Mouse (Mus musculus): ENCODE data around the gene Dennd1b.

Gene Dennd1b

GRCm38 (mm10) chr1:139015118-139015788, 52.0 kb downstream of the Dennd1b start:
- DNase-seq (ENCODE audit: low spot score): no peak

GRCm38 (mm10) chr1:139021298-139021697, 58.1 kb downstream of the Dennd1b start:
- DNase-seq (ENCODE audit: low spot score): no peak

GRCm38 (mm10) chr1:139025882-139026645, 62.8 kb downstream of the Dennd1b start:
- no peak for DNase-seq (ENCODE audit: low spot score)

- DNase-seq (ENCODE audit: low spot score): no peak
Measured at GRCm38 (mm10) chr1:139029521-139029920, 66.3 kb downstream of the Dennd1b start.

- DNase-seq (ENCODE audit: low spot score): no peak
Measured at GRCm38 (mm10) chr1:139032411-139032810, 69.2 kb downstream of the Dennd1b start.

- DNase-seq (ENCODE audit: low spot score): no peak
Measured at GRCm38 (mm10) chr1:139035141-139035540, 71.9 kb downstream of the Dennd1b start.

GRCm38 (mm10) chr1:139036302-139036701, 73.1 kb downstream of the Dennd1b start:
- no peak for DNase-seq (ENCODE audit: low spot score)

GRCm38 (mm10) chr1:139036768-139037507, 73.7 kb downstream of the Dennd1b start:
- DNase-seq (ENCODE audit: low spot score): no peak

- no peak for DNase-seq (ENCODE audit: low spot score)
Measured at GRCm38 (mm10) chr1:139038074-139038473, 74.8 kb downstream of the Dennd1b start.

GRCm38 (mm10) chr1:139038620-139039019, 75.4 kb downstream of the Dennd1b start:
- DNase-seq (ENCODE audit: low spot score): no peak

- DNase-seq (ENCODE audit: low spot score): no peak
Measured at GRCm38 (mm10) chr1:139039529-139040230, 76.4 kb downstream of the Dennd1b start.

GRCm38 (mm10) chr1:139049075-139049474, 85.8 kb downstream of the Dennd1b start:
- no peak for DNase-seq (ENCODE audit: low spot score)

- DNase-seq (ENCODE audit: low spot score): no peak
Measured at GRCm38 (mm10) chr1:139049881-139050472, 86.7 kb downstream of the Dennd1b start.

GRCm38 (mm10) chr1:139053003-139053402, 89.8 kb downstream of the Dennd1b start:
- DNase-seq (ENCODE audit: low spot score): no peak

- DNase-seq (ENCODE audit: low spot score): no peak
Measured at GRCm38 (mm10) chr1:139060301-139060700, 97.1 kb downstream of the Dennd1b start.

GRCm38 (mm10) chr1:139064711-139065110, 101.5 kb downstream of the Dennd1b start:
- no peak for DNase-seq (ENCODE audit: low spot score)

GRCm38 (mm10) chr1:139067210-139067609, 104.0 kb downstream of the Dennd1b start:
- no peak for DNase-seq (ENCODE audit: low spot score)

GRCm38 (mm10) chr1:139071015-139071414, 107.8 kb downstream of the Dennd1b start:
- no peak for DNase-seq (ENCODE audit: low spot score)

- no peak for DNase-seq (ENCODE audit: low spot score)
Measured at GRCm38 (mm10) chr1:139075671-139076070, 112.4 kb downstream of the Dennd1b start.

GRCm38 (mm10) chr1:139077989-139078388, 114.8 kb downstream of the Dennd1b start:
- DNase-seq (ENCODE audit: low spot score): no peak

GRCm38 (mm10) chr1:139079000-139079399, 115.8 kb downstream of the Dennd1b start:
- DNase-seq (ENCODE audit: low spot score): no peak

GRCm38 (mm10) chr1:139079523-139079922, 116.3 kb downstream of the Dennd1b start:
- peak; percentile 75 for DNase-seq (ENCODE audit: low spot score)
